Mouse (Mus musculus) bone marrow, adult 2 months (tissue): ENCODE results near the gene Spata9. TPM values are rescaled to one million over a fixed set of nuclear protein-coding genes. Genes with fewer than 3 reads are reported as not detected.
A peak's percentile ranks its signal among the peaks of the same experiment; 100 is the strongest.

Experiments used
- H3K27ac ChIP-seq: fragments of 200-500 bp; 2 replicates; pipeline ENCODE4 v1.5.1; 2012; ENCODE audit warnings: low read depth, mild to moderate bottlenecking, control low read depth, inconsistent platforms, low read length; ENCODE audit not compliant: control insufficient read depth, poor library complexity, insufficient read depth
- H3K4me1 ChIP-seq: fragments of 200-500 bp; 2 replicates; pipeline ENCODE4 v1.6.1; 2011; ENCODE audit warnings: low read length; ENCODE audit not compliant: control insufficient read depth, insufficient read depth
- H3K4me3 ChIP-seq: fragments of 200-500 bp; replicated peaks from 2 replicates; pipeline ENCODE3; 2011; ENCODE audit warnings: mild to moderate bottlenecking, low read depth, low read length, control low read depth; ENCODE audit not compliant: control insufficient read depth
- CTCF ChIP-seq: fragments of 200-500 bp; IDR thresholded peaks from 2 replicates; pipeline ENCODE4 v1.5.1; 2011; ENCODE audit warnings: low read length, control low read depth; ENCODE audit not compliant: control insufficient read depth, insufficient read depth
- POLR2A ChIP-seq: fragments of 200-500 bp; IDR thresholded peaks from 2 replicates; pipeline ENCODE4 v1.6.1; 2011; ENCODE audit warnings: low read depth, mild to moderate bottlenecking, control low read depth, low read length, borderline replicate concordance; ENCODE audit not compliant: control insufficient read depth
- WGBS: fragments of 180-500 bp; shearing (Covaris S2); methylation state at CpG from one replicate; pipeline ENCODE4 v1.1.7; 2018; 5-methylcytosine and 5-hydroxymethylcytosine counted together
- polyA plus RNA-seq: library from polyadenylated mRNA; stranded (reverse); fragments of >200 nt; gene quantifications from 2 replicates; pipeline ENCODE4 v1.2.4, GENCODE M21; 2011; ENCODE audit warnings: low replicate concordance; ENCODE audit not compliant: missing spikeins, insufficient read depth, insufficient read length

Gene Spata9
- polyA plus RNA-seq, 1 experiment: not detected

DNA sequence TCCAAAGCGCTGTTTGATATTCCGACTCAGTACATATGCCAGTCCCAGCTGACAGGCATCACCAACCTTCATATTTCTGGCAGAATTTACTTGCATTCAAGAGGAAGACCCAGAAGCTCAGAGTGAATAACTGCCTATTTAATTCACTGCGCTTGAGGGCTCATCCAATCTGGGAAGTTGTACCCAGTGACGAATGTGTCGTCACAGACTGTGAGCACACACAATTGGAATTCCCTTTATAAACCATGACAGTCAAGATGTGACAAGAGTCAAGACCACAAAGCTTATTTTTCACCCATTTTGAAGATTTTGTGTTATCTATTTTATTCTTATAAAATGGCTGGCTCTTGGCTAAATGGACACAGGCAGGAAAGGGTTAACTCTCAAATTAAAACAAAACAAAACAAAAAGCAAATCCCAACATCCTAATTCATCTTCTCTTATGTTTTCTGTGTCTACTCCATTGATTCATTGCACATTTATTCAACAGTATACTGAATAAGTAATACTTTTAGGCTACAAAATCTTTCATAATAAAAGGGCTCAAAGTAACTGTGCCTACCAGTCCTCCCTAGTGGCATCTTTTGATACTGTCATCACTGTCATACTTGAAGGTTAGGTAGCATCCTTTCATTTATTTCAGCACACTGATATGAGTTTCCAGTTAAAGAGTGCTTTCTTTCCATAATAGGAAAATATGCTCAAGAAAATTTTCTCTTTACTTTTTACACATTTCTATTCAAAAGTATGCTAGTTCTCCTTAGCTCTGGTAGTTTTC lies 25.2 kb upstream of the Spata9 start:
- Histone ChIP-seq H3K4me3 (no peak overlapping the region), H3K27ac (no peak overlapping the region), H3K4me1 (no peaks in the 10 kb centered on the region)
- no peak for TF ChIP-seq CTCF
- no peak for TF ChIP-seq POLR2A
- 92% methylated on average over 5 of the region's 5 CpGs for WGBS

DNA sequence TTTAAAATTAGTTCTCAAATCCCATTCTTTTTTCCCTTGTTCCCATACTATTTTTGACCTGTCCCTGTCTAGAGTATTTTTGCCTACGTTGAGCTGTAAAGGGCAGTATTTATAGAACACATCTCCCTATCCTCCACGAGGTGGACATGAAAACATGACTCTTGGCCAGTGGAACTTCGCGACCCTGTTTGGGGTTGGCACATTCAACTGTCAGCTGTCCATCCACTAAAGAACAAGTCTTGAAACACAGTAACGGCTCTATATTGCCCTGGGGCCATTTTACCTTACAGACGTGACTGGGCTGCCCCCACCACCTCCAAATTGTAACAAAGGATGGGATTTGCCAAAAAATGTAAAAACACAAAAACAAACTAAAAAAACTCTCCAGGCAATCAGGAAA lies 24.2 kb upstream of the Spata9 start:
- Histone ChIP-seq H3K4me3 (no peak overlapping the region), H3K27ac (no peak overlapping the region), H3K4me1 (no peaks in the 10 kb centered on the region)
- WGBS: 3% methylated on average over 6 of the region's 6 CpGs
- TF ChIP-seq POLR2A (no peak), CTCF (no peak)

DNA sequence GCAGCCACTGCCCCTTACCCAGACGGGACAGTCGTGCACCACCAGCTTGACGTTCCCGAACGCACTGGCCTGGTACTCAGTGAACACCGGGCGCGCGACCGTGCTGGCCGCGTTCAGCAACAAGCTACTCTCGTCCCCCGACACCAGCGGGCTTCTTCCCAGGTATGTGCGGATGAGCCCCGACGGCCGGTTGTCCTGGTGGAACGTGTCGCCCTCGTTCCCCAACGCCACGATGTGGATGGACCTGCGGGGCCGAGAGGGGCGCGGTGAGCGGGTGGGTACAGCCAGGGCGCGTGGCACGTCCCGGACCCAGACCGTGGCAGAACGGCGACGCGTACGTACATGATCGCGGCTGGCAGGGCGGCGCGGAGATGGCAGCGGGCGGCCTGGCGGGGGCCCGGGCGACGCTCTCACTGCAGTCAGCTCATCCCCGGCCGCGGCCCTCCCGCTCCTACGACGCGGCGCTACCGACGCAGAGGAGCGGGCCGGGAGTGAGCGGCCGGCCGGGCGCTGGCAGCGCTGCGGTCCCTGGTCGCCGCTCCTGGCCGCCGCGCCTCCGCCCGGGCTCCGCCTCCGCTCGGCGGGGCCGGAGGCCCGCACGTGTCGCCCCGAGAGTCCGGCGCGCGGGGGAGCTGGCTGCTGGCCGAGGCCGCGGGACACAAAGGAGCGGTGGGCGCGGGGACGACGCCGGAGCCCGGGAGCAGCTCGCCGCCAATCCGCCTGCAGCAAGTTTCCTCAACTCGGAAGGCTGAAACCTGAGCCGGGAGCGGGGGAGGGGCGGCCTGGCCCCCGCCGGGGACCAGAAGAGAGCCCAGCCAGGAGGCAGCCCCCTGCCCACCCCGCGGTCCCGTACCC lies 23.5 kb upstream of the Spata9 start, which contains the start of gene Rhobtb3:
Rhobtb3 (minus strand) TSS at position 737 of the 855 bp plus-strand sequence.
- under 1% methylated on average over 110 of the region's 110 CpGs for WGBS
- no peak within 1 kb of the TSS; the same call in 1 of the 2 replicates for H3K27ac ChIP-seq
- no peaks in the 10 kb centered on the region for H3K4me1 ChIP-seq
- TF ChIP-seq CTCF: no peak
- TF ChIP-seq POLR2A: no peak
- peak within 1 kb of the TSS; percentile 67 for H3K4me3 ChIP-seq

DNA sequence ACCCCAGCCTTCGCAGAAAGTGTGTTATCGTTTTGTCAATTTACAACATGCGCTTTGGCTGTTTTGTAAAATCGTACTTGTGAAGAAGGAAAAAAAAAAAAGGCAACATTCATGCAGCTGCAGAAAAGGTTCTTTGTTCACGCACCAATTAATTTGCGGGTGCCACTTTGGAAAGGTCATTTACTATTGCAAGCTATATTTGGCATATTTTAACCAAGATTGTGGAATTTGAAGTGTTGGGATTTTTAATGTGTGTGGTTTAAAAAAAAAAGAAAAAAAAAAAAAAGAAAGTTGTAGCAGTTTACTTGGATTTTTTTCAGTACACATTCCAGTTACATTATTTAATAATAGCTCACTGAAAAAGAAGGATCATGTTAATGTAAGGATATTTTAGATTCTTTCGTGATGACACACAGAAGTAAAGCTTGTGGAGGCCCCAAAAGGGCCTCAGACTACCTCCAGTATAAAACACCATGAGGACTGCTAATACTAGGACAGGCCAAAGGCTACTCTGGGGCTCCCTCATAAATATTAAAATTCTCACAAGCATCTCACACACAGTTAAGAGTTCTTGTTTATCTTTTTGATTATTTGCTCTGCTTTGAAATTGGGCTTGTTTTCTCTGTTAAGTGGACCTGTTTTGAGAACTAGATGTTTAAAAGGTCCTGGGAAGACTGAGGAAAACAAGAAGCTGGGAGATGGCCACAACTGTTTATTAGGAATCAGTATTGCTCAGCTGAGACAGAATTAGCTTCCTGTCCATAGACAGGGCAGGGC lies 22.7 kb upstream of the Spata9 start:
- 10% methylated on average over 7 of the region's 7 CpGs for WGBS
- no peak for TF ChIP-seq CTCF
- TF ChIP-seq POLR2A: no peak
- no peak overlapping the region for H3K27ac ChIP-seq
- no peaks in the 10 kb centered on the region for H3K4me1 ChIP-seq
- no peak overlapping the region for H3K4me3 ChIP-seq

DNA sequence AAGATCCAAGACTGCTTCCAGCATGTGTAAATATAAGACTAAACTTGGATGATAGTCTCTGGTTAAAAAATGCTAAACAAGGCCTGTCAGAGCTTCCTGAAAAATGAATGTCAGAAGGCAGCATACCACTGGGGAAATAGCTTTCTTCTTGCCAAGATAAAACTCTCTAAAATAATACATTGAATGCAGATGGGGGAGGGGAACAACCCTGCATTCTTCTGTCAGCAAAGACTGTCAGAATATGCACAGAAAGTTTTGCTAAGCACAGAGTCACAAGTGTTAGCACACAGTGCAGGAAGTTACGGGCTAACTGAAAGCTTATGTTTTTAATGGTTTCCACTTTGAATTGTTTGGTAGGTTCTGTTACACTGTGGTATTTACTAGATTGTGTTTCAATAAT lies 16.7 kb upstream of the Spata9 start:
- no peak overlapping the region for H3K4me3 ChIP-seq
- WGBS: 52% methylated on average over 1 of the region's 1 CpGs
- TF ChIP-seq CTCF: no peak
- TF ChIP-seq POLR2A: no peak
- H3K27ac ChIP-seq: no peak overlapping the region
- H3K4me1 ChIP-seq: no peaks in the 10 kb centered on the region

DNA sequence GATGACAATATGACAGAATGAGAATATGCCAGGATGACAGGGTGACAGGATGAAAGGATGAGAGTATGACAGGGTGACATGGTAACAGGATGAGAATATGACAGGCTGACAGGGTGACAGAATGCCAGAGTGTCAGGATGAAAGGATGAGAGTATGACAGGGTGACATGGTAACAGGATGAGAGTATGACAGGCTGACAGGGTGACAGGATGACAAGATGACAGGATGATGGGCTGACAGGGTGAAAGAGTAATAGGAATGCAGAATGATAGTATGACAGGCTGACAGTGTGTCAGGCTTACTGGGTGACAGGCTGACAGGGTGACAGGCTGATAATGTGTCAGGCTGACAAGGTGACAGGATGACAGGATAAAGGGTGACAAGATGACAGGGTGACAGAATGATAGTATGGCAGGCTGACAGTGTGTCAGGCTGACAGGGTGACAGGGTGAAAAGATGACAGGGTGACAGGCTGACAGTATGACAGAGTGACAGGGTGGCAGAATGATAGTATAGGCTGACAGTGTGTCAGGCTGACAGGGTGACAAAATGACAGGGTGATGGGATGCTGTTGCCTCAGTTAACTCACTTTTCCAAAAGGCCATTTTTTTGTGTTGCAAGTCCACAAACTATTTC lies 11.5 kb upstream of the Spata9 start:
- H3K4me3 ChIP-seq: no peak overlapping the region
- no peak overlapping the region for H3K27ac ChIP-seq
- H3K4me1 ChIP-seq: no peaks in the 10 kb centered on the region
- TF ChIP-seq CTCF: no peak
- TF ChIP-seq POLR2A: no peak

GRCm38 (mm10) chr13:75974481-75974880 lies 7.5 kb downstream of the Spata9 start:
- Histone ChIP-seq H3K4me3 (no peak overlapping the region), H3K4me1 (no peaks in the 10 kb centered on the region; the same call in 1 of the 2 replicates), H3K27ac (no peak overlapping the region)
- 81% methylated on average over 2 of the region's 2 CpGs for WGBS
- TF ChIP-seq CTCF (no peak), POLR2A (no peak)
